Mouse (Mus musculus): ENCODE data around the gene Nos3. TPM values are rescaled to one million over a fixed set of nuclear protein-coding genes. Genes with fewer than 3 reads are reported as not detected.

The Nos3 gene
- polyA plus RNA-seq, 2 experiments = 1.3 to 1.5 TPM

- H3K4me2 ChIP-seq (ENCODE audit: low read depth) = no peak overlapping the region
- no peaks in the 10 kb centered on the region for H3K9me3 ChIP-seq (ENCODE audit: control insufficient read depth, low read length)
- H3K27me3 ChIP-seq (ENCODE audit: control insufficient read depth, insufficient read depth, low read length) = peaks cover 4% of the 10 kb centered on the region; the same call in 1 of the 2 replicates
- DNase-seq (ENCODE audit: low read depth in 3 of 3, low spot score in 3 of 3) (no peak), ATAC-seq (ENCODE audit: insufficient read depth) (no peak)
- H3K9ac ChIP-seq (replicated peaks) = no peak overlapping the region
- no peaks in the 10 kb centered on the region for H3K4me1 ChIP-seq (replicated peaks; ENCODE audit: control insufficient read depth in 2 of 2, insufficient read depth in 2 of 2, low read length in 1 of 2)
- H3K36me3 ChIP-seq (replicated peaks; ENCODE audit: control insufficient read depth, insufficient read depth, low read depth) = no peaks in the 10 kb centered on the region
- WGBS (ENCODE audit: insufficient replicate concordance) = 27% methylated on average over 14 of the region's 14 CpGs
- no peak overlapping the region for H3K4me3 ChIP-seq (ENCODE audit: insufficient read depth in 1 of 2, low read depth in 2 of 2, low read length in 2 of 2)
- no peak for TF ChIP-seq EP300 (IDR thresholded peaks at IDR 0.05; ENCODE audit: low read depth)
- TF ChIP-seq CTCF (IDR thresholded peaks at IDR 0.05; ENCODE audit: low read depth) = no peak
- no peak overlapping the region for H3K27ac ChIP-seq
Observed at GRCm38 (mm10) chr5:24325251-24325650, 39.4 kb upstream of the Nos3 start.

DNA sequence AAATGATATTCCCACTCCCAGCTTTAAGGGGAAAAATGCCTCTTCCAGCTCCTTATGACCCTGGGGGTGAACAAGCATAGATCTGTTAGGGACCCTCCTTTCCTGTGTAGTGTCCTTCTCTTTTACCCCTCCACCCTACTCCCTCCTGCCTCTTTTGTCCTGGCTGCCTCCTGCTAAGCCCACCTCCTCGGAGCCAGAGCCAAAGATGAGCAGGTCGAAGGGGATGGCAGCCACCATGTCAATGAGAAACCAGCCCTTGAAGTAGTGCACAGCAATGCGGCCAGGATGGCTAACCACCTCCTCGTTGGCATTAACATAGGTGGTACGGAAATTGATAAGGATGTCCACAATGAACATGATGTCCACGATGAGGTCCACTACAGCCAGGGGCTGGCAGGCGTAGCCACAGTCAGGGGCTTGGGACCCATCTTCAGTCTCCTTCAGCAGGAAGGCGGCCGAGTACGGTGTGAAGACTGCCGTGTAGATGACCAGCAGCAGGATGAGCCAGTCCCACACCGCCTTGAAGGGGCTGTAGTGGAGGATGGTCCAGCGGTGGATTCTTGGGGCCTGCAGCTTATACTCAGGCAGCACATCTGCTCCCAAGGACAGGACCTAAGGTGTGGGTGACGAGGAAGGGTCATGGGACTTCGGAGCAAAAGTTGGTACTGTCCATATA, 38.3 kb upstream of the Nos3 start:
- no peak overlapping the region for H3K4me2 ChIP-seq (ENCODE audit: low read depth)
- no peak overlapping the region for H3K4me3 ChIP-seq (ENCODE audit: insufficient read depth in 1 of 2, low read depth in 2 of 2, low read length in 2 of 2)
- H3K9me3 ChIP-seq (ENCODE audit: control insufficient read depth, low read length) = no peaks in the 10 kb centered on the region
- H3K9ac ChIP-seq (replicated peaks) = no peak overlapping the region
- DNase-seq (ENCODE audit: low read depth in 3 of 3, low spot score in 3 of 3) (no peak), ATAC-seq (ENCODE audit: insufficient read depth) (no peak)
- no peaks in the 10 kb centered on the region for H3K4me1 ChIP-seq (replicated peaks; ENCODE audit: control insufficient read depth in 2 of 2, insufficient read depth in 2 of 2, low read length in 1 of 2)
- no peak overlapping the region for H3K27ac ChIP-seq
- H3K27me3 ChIP-seq (ENCODE audit: control insufficient read depth, insufficient read depth, low read length) = peaks cover 4% of the 10 kb centered on the region; the same call in 1 of the 2 replicates
- no peaks in the 10 kb centered on the region for H3K36me3 ChIP-seq (replicated peaks; ENCODE audit: control insufficient read depth, insufficient read depth, low read depth)
- TF ChIP-seq CTCF (IDR thresholded peaks at IDR 0.05; ENCODE audit: low read depth) (no peak), EP300 (IDR thresholded peaks at IDR 0.05; ENCODE audit: low read depth) (no peak)
- WGBS (ENCODE audit: insufficient replicate concordance) = 72% methylated on average over 15 of the region's 15 CpGs

DNA sequence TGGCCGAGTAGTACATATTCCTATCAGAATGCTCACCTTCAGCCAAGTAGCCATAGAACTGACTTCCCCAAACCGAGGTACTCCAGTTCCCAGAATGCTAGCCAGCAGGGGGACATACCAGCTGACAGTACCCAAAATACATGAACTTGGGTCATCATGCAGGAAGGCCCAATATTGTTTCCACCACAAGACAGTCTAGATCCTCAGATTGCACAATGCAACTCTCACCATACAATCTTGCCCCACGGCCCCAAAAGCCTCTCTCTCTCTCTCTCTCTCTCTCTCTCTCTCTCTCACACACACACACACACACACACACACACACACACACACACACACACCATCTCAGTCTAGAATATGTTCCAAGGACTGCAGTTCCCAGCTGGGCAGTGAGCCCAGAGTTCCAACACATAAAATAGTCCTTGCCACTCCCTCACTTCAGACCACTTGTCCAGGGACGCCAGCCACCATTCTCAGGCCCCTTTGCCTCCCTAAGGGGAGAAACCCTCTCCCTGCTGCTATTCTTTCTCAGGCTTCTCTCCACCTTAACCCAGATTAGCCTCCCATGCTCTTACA, 37.7 kb upstream of the Nos3 start:
- no peak for ATAC-seq (ENCODE audit: insufficient read depth)
- Histone ChIP-seq H3K4me2 (ENCODE audit: low read depth) (no peak overlapping the region), H3K9me3 (ENCODE audit: control insufficient read depth, low read length) (no peaks in the 10 kb centered on the region), H3K4me3 (ENCODE audit: insufficient read depth in 1 of 2, low read depth in 2 of 2, low read length in 2 of 2) (no peak overlapping the region), H3K36me3 (replicated peaks; ENCODE audit: control insufficient read depth, insufficient read depth, low read depth) (no peaks in the 10 kb centered on the region), H3K4me1 (replicated peaks; ENCODE audit: control insufficient read depth in 2 of 2, insufficient read depth in 2 of 2, low read length in 1 of 2) (no peaks in the 10 kb centered on the region), H3K27ac (no peak overlapping the region), H3K27me3 (ENCODE audit: control insufficient read depth, insufficient read depth, low read length) (peaks cover 4% of the 10 kb centered on the region; the same call in 1 of the 2 replicates), H3K9ac (replicated peaks) (no peak overlapping the region)
- TF ChIP-seq CTCF (IDR thresholded peaks at IDR 0.05; ENCODE audit: low read depth) (no peak), EP300 (IDR thresholded peaks at IDR 0.05; ENCODE audit: low read depth) (no peak)
- DNase-seq (ENCODE audit: low read depth in 3 of 3, low spot score in 3 of 3) = no peak
- WGBS (ENCODE audit: insufficient replicate concordance) = 51% methylated on average over 4 of the region's 4 CpGs

- Histone ChIP-seq H3K27me3 (ENCODE audit: control insufficient read depth, insufficient read depth, low read length) (peaks cover 4% of the 10 kb centered on the region; the same call in 1 of the 2 replicates), H3K9me3 (ENCODE audit: control insufficient read depth, low read length) (no peaks in the 10 kb centered on the region), H3K4me1 (replicated peaks; ENCODE audit: control insufficient read depth in 2 of 2, insufficient read depth in 2 of 2, low read length in 1 of 2) (no peaks in the 10 kb centered on the region), H3K9ac (replicated peaks) (no peak overlapping the region), H3K27ac (no peak overlapping the region), H3K4me2 (ENCODE audit: low read depth) (no peak overlapping the region), H3K4me3 (ENCODE audit: insufficient read depth in 1 of 2, low read depth in 2 of 2, low read length in 2 of 2) (no peak overlapping the region), H3K36me3 (replicated peaks; ENCODE audit: control insufficient read depth, insufficient read depth, low read depth) (no peaks in the 10 kb centered on the region)
- TF ChIP-seq CTCF (IDR thresholded peaks at IDR 0.05; ENCODE audit: low read depth) (no peak), EP300 (IDR thresholded peaks at IDR 0.05; ENCODE audit: low read depth) (no peak)
- DNase-seq (ENCODE audit: low read depth in 3 of 3, low spot score in 3 of 3) = no peak
- ATAC-seq (ENCODE audit: insufficient read depth) = no peak
- 67% methylated on average over 6 of the region's 6 CpGs for WGBS (ENCODE audit: insufficient replicate concordance)
Observed at GRCm38 (mm10) chr5:24328813-24329211, 35.8 kb upstream of the Nos3 start.

DNA sequence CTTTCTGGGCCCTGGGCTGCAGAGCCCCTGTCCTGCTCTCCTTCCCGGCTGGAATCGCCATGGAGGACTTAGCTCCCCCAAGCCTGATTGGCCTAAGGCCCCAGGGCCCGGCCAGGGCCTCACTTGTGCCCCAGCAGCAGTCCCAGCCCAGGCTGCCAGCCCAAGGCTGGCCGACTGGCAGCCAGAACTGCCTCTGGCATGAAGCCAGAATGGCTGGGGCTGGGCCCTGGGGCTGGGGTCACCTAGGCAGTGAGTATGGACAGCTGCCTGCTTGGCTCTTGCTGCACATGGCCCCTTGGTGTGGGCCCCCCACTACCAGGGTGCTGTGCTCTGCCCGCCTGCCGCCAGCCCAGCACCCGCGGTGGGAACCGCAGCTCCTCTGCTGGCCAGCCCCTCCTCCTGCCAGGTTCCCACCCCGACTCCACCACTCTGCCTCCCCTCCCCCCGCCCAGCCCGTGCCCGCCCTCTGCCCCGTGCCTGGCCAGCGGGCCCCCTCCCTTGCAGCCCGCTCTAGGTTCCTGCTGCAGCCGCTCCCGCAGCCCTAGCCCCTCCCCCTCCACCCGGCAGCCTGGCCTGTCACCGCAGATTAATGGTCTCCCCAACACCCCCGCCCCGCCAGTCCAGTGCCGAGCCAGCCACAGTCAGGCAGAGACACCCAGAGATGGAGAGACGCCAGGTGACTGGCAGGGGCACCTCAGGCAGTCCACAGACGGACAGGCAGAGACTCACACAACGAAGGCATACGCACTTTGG, 35.2 kb upstream of the Nos3 start:
- no peaks in the 10 kb centered on the region for H3K36me3 ChIP-seq (replicated peaks; ENCODE audit: control insufficient read depth, insufficient read depth, low read depth)
- no peak overlapping the region for H3K9ac ChIP-seq (replicated peaks)
- DNase-seq (ENCODE audit: low read depth in 3 of 3, low spot score in 3 of 3) = no peak
- 6% methylated on average over 25 of the region's 27 CpGs for WGBS (ENCODE audit: insufficient replicate concordance)
- H3K4me3 ChIP-seq (ENCODE audit: insufficient read depth in 1 of 2, low read depth in 2 of 2, low read length in 2 of 2) = no peak overlapping the region
- TF ChIP-seq EP300 (IDR thresholded peaks at IDR 0.05; ENCODE audit: low read depth) = no peak
- TF ChIP-seq CTCF (IDR thresholded peaks at IDR 0.05; ENCODE audit: low read depth) = no peak
- no peaks in the 10 kb centered on the region for H3K9me3 ChIP-seq (ENCODE audit: control insufficient read depth, low read length)
- ATAC-seq (ENCODE audit: insufficient read depth) = peak; percentile 18; the same call in 1 of the 2 replicates
- H3K4me1 ChIP-seq (replicated peaks; ENCODE audit: control insufficient read depth in 2 of 2, insufficient read depth in 2 of 2, low read length in 1 of 2) = no peaks in the 10 kb centered on the region
- H3K4me2 ChIP-seq (ENCODE audit: low read depth) = peak overlapping the region; percentile 26
- H3K27me3 ChIP-seq (ENCODE audit: control insufficient read depth, insufficient read depth, low read length) = peaks cover 4% of the 10 kb centered on the region; the same call in 1 of the 2 replicates
- no peak overlapping the region for H3K27ac ChIP-seq
